Mouse (Mus musculus) CH12F3 (cell line): ENCODE measurements around the gene Tmem14a.
"Not testable (repeated sequence)": the region's sequence is repeated elsewhere in the genome, so short reads cannot be mapped to it uniquely, and the experiment has no call there.

Experiments
- in situ Hi-C: fragments of 300-500 bp; cut with MboI; formaldehyde crosslinking; loops from 2 replicates; pipeline ENCODE4 v1.14.3; 2020; ENCODE audit warnings: low sequenced_read_pairs

Gene Tmem14a

DNA sequence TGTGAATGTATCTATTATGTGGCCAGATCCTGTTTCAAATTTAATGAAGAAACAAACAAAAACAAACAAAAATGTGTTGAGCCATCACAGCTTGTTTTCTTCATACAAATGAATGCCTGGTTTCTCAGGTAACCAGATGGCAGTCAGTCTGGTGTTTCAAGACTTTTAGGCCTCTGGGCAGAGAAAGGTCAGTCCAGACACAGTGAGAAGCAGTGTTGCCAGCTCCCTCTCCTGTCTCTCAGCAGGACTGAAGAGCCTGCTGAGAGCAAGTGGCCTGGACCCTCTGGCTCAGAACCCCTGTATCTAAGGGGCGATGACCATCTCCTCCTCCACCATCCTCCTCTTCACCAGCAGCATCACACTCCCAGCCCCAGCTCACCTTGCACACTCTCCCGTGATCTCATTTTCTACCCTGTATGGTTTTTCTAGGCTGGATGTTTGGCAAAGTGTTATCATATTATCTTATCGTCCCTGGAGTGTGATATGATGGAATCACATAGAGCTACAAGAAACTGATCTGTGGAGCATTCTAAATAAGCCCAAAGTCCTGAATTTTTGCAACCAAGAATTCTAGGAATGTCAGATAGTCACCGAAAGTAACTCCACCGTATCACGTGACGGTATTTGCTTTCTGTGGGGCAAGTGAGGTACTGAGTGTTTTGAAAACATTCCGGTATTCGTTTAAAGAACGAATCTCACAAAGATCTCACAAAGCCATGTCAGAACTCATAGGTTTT, 34.4 kb downstream of the Tmem14a start:
- in situ Hi-C loops: no loop called here

DNA sequence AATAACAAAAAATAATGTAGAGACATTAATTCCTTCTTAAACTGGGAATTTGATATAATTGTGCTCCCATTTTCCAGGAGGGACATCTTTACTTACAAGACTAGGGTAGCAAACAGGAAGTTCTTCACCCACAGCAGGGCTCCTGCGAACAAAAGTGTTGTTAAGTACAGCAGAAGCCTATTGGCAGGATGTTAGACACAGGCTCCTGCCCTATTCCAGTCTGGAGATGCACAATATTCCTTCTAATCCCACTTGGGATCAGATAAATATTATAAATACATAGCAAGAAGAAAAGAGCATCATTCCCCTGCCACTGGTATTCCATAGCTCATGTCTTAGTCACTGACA, 34.9 kb downstream of the Tmem14a start:
- in situ Hi-C loops: no loop called here

DNA sequence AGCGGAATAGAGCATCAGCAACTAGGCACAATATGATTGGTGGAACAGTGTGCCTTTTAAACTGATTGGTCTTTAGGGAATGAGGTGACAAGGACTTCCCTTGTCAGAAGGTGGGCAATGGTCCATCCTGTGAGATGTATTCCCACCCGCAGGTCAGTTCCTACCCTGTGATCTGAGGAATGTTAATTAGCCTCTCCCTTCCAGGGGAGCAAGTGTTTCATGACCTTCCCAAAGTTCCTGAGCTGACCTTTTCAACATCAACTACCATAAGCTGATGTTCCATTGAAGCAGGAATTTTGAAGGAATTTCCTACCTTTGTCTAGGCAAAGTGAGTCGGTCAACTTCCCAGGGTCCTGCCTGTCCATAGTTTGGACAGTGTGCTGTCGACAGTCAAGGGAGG, 35.5 kb downstream of the Tmem14a start:
- in situ Hi-C loops: no loop called here

DNA sequence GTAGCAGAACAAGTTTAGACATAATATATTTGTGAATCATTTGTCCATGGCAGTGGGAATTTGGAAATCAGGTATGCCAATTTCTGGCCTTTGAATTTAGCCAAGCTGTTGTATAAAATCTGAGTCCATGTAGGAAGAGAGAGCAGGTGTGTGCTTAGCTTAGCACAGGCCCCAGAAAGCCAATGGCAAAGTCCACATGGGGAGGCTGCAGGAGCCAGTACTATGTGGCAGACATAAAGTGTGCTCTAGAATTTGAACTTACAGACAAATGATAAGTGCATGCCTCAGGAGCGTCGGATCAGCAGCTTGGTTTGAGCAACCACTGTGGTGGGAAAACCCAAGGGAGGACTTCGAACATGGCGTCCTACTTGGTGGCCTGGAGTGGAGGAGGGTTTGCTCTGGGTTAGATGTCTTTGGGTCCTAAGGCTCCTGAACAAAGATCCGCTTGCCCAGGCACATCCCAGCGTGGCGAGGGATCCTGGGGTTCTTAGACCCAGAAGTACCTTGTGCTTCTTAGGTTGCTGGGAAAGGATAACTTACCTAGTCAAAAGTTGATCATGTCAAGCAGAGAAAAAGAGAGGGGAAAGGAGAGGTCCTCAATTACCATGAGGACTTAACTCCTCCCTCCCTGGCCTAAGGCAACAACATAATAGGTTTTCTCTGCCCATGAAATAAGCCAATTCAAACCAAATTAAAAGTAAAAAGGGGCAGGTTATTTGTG, 37.4 kb downstream of the Tmem14a start:
- in situ Hi-C loops: no loop called here

DNA sequence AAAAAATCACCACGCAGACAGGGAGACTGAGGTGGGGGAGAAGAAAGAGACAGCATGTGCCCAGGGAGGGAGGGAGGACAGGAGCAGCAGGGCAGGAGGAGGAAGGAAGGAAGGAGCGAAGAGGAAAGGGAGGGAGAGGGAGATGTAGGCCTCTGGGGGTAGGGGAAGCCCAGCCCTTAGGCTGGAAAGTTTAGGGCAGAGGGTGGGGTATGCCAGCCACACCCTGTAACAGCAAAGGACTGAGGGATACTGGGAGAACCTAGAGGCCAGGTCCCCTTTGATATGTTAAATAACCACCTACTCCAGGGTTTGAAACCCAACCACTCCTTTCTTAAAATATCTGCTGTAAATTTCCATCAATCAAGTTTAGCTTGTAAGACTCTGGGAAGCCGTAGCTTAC, 38.0 kb downstream of the Tmem14a start:
- in situ Hi-C loops: no loop called here

DNA sequence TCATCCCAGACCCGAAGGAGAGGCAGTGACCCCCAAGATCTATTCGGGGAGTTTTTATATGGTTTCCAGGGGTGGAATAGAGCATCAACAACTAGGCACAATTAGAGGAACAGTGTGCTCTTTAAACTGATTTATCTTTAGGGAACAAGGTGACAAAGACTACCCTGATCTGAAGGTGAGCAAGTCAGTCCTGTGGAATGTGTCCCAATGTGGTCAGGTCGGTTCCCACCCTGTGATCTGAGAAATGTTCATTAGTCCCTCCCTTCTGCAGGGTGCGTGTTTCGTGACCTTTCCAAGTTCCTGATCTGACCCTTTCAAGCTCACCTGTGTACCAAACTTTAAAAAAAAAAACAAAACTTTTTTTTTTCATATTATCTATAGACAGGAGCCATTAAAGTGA, 38.5 kb downstream of the Tmem14a start:
- in situ Hi-C loops: no loop called here

DNA sequence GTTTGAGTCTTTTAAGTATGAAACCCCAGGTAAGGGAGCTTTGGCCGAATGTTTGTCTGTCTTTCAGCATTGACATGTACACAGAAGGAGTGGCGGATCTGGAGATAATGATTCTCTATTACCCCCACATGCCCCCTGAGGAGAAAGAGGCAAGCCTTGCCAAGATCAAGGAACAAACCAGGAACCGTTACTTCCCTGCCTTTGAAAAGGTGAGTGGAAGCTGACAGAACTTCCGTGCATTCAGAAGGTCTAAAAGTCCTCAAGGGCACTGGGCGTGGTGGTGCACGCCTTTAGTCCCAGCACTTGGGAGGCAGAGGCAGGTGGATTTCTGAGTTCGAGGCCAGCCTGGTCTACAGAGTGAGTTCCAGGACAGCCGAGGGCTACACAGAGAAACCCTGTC, 41.6 kb downstream of the Tmem14a start:
- in situ Hi-C loops: not testable (repeated sequence)

DNA sequence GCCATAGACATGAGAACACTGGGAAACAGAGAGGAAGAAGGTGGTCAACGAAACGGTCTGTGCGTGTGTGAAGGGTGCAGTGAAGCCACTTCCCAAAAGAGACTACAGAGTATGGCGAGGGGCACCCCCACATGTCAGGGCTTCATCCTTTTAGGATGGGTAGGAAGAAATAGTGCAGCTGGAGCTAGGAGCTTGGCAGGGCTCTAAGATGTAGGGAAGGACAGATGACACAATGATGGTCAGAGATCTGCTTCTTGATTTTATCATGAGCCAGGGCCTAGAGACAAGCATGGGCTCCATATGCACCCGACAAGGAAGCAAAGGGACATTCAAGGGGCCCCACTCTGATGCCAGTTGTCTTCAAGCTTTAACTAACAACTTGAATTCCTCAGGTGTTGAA, 44.0 kb downstream of the Tmem14a start:
- in situ Hi-C loops: no loop called here

DNA sequence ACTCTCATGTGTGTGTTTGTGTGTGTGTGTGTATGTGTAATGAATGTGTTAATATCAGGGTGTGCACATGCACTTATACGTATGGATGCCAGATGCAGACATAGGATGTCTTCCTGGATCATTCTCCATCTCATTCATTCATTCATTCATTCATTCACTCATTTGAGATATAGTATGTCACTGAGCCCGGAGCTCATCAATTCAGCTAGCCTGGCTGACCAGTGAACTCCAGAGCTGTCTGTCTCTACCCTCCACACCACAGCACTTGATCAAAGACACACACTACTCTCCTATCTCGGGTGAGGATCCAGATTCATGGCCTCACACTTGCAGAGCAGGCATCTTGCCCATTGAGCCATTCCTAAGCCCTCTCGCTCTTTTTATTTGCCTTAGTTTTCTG, 45.6 kb downstream of the Tmem14a start:
- in situ Hi-C loops: no loop called here

DNA sequence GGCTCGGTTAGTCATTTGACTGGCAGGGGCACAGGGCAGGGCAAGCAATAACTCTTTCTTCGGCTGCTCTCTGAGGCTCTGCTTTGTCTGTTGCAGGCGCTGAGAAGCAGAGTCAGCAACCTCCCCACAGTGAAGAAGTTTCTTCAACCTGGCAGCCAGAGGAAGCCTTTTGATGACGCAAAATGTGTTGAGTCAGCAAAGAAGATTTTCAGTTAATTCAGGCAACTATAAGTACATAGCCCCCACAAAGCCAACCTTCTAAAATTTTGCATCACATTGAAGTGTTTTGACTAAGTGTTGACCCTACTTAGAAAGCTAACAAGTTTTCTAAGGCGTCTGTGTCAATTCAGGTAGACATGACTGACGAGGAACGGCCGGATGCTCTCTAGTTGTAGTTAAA, 46.4 kb downstream of the Tmem14a start:
- in situ Hi-C loops: no loop called here

DNA sequence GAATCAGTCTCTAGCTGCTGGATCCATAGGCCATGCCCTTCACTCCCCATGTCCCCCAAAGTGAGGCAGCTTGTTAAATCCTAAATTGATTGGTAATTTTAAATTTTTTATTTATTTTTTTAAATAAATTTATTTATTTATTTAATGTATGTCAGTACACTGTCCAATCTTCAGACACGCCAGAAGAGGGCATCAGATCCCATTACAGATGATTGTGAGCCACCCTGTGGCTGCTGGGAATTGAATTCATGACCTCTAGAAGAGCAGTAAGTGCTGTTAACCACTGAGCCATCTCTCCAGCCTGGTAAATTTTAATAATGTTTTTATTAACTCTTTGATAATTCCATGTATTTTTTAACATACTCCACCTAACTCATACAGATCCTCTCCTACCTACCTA, 48.4 kb downstream of the Tmem14a start:
- in situ Hi-C loops: no loop called here

DNA sequence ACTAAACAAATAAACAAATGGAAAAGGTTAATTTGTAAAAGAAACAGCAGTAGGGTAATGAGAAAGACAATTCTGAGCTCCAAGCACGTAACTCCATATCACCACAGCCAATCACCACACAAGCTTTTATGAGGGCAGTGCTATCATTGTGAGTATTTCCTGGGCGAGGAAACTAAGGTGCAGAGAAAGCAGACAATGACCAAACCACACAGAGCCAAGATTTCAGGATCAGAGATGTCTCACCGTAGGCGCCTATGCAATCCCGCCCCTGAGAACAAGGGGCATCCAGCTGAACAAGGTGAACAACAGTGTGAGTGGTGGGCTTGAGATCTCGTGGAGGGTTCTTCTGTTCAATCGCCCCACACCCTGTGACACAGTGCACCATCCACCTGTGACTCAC, 49.1 kb downstream of the Tmem14a start:
- in situ Hi-C loops: not testable (repeated sequence)

DNA sequence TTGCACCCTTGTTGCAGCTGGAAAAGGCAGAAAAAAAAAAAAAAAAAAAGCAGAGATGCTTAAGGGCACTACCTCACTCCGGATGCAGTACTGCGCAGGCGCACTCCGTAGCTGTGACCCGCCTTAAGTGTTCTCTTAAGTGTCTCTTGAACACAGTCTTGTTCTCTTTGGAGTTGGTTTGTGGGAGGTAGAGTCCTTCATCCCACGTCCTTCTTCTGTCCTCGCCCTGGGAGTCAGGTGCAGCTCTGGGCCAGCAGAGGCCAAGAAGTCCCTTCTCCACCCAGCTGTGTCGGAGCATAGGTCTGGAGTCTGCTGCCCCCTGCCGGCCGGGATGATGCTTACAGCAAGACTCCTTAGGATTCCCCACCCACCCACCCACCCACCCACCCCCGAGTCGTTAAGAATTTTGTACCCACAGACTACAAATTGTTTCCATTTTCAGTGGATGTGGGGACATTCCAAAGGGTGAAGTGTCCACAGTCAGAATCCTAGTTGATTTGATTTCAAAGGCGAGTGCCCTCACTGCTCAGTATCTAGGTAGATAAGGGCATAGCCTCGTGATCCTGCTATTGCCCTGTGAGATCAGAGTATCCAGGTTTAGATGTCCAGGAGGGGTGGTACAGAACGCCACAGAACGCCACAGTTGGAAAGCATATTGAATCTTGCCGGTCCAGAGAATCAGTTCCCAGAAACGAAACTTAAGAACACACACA, 53.1 kb downstream of the Tmem14a start:
- in situ Hi-C loops: no loop called here

DNA sequence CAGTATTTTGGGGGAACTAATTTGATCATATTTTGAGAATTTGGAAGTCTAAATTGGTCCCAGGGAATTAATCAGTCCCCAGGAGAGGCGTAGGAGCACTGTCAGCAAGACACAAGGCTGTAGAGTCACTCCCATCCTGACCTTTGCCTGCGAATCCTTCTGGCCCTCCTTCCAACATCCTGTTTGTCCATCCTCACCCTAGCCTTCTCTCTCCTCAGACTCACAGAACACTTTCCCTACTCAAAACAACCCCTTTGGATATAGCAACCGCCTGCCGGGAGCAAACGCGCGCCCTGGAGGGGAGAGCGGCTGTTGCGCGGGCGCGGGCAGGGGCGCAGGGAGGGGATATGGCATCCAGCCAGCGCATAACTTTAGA, 53.7 kb downstream of the Tmem14a start:
- in situ Hi-C loops: no loop called here

DNA sequence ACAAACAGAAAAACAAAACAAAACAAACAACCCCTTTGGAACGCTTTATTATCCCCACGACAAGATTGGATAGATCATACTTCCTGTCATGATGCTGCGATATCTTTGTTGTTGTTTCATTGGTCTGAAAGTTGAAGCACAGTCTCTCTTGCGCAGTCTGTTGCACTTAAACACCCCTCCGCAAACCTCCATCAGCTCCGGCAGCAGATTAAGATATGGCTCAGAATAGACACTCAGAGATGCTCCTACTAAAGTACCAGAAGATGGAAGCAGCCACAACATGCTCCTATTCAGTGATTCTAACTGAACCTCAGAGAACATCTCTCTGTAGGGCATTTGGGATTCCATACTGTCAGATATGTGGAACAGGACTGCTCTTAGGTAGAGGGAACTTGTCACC, 54.7 kb downstream of the Tmem14a start:
- in situ Hi-C loops: no loop called here

DNA sequence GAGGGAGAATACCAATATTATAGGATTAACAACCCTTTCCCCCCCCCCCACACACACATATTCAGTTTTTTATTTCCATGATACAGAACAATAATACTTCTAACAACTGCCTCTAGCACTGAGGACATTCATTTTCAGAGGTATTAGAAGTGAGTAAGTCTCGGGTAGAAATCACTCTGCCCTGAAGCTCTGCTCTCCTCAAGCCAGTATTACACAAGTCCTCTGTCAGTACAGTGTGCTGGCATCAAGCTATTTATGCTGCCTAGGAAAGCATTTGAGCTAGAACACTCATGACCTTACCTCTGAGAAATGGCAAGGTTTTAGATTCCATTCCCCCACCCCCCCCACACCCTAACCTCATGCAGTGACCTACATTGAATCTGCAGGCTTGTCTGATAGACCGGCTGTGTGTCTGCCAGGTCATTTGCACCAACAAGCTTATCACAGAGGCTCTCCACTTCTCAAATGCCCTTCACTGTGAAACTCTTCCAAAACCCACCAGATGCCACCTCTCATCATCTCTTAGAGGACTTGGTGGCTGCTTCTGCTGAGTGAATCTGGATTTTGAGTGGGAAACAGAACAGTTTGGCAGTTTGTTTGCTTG, 56.2 kb downstream of the Tmem14a start:
- in situ Hi-C loops: no loop called here

DNA sequence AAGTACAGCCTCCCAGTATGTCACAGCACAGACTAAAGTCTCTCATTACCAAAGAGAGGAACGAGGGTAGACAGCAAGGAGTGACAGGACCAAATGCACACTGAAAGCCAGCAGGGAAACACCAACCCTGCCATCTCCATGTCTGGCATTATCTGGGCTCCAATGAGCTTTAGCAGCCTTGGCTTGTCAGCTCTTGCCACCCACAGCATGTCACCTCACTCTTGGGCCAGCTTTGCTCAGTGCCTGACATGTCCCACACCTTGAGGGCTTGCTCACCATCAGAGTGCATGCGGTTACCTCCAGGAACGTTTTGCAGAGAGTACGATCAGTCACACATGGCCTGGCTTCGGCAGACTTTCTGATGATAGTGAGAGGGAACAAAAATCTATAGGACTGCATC, 57.0 kb downstream of the Tmem14a start:
- in situ Hi-C loops: not testable (repeated sequence)

DNA sequence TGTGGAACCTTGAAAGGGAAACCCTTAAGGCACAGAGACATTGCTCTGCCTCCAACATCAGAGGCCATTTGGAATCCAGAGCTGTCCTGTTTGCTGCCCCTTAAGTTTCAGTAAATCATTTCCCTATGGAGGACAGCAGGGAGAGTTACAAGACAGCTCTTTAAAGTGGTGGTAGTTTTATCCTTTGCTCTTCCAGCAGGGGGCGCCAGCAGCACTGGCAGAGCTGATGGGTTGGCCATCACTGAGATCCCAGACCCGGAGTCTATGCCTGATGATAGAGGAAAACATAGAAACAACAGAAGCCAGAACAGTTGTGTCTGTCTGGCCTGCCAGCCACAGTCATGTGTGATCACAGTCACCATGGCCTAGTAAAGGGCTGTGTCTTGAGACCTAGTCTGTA, 57.8 kb downstream of the Tmem14a start:
- in situ Hi-C loops: not testable (repeated sequence)
